Mouse (Mus musculus): Measurements from ENCODE around the gene Tmem151a.

- TF ChIP-seq GATA1 (IDR thresholded peaks at IDR 0.05; ENCODE audit: low read length) (no peak), TAL1 (IDR thresholded peaks at IDR 0.05; ENCODE audit: low read length) (no peak)
These were observed 44.4 kb upstream of the Tmem151a start for GRCm38 (mm10) chr19:5129770-5130169.
